Mouse (Mus musculus): ENCODE results near the gene Slc45a2.
A peak's percentile ranks its signal among the peaks of the same experiment; 100 is the strongest.

The Slc45a2 gene

DNA sequence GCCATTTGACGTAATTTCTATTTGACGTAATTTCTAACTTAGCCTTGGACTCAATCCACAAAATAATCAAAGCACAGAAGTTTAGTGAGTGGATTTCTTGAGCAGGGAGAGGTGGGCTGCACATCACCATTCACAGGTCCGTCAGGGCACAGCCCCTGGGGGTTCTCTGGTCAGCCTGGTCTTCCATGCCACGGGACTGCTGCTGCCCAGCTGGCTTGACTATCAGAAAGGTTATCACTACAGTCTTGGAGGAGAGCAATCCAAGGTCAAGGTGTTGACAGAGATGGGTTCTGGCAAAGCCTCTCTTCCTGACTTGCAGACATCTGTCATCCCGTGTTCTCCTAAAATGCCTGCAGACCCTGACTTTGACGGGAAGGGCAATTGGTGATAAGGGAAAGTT, 4.1 kb downstream of the Slc45a2 start:
- DNase-seq (ENCODE audit: low read depth, low spot score) = no peak

- peak; percentile 52 for DNase-seq (ENCODE audit: low read depth, low spot score)
Observed at GRCm38 (mm10) chr15:11008756-11009155, 8.2 kb downstream of the Slc45a2 start.

DNA sequence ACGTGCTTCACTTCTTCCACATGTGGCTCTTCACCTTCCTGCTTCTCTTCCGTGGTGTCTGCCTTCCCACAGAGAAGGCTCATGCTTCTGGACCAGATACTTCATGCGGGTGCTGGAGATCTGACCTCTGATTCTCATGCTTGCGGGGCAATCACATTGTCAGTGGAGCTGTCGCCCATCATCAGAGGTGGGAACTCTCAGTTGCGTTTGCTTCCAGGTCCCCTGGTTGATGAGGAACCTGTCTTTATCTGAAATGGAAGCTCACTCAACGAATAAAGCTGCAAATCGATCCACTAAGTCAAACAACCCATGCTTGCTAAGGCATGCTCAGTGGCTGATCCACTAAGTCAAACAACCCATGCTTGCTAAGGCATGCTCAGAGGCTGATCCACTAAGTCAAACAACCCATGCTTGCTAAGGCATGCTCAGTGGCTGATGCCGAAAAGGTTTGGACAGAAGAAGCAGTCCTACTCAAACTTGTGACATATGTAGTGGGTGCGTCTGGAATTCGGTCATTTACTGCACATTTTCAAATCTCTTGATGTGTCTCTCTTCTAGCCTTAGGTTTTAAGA, 10.5 kb downstream of the Slc45a2 start:
- no peak for DNase-seq (ENCODE audit: low read depth, low spot score)

DNA sequence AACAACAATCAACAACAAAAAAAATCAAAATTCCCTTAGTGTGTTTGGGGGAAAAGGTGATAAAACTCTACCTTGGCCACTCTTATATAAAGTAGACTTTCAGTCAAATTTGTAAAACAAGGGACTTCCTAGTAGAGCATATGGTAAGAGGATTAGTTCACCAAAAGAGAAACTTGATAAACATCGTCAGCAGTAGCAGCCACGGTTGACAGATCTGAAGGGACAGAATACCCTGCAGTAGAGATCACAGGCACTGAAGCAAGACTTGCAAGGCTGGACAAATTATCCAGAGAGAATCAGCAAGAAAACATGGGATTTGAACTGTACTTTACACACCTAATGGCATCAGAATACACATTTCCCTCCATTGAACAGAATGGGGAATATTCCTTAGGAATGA, 14.4 kb downstream of the Slc45a2 start:
- no peak for DNase-seq (ENCODE audit: low read depth, low spot score)

- DNase-seq (ENCODE audit: low read depth, low spot score) = no peak
Observed at GRCm38 (mm10) chr15:11026801-11027561, 26.5 kb downstream of the Slc45a2 start.

DNA sequence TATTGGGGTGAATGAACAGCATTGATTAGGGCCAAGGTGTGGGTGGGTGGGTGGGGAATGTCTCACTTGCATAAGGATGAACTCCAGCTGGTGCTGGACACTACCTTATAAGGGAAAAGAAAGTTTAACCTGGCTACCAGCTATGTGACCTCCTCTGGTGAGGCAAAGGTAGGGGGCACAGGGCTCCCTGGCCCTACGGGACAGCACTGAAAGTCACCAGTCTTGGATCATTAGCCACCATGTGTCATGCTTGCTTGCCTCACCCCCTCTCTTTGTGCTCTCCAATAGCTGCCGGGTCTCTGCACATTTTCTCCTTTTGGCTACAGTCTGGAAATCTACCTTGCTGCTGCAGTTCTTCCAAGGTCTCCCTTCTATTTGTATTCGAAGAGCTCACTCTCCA, 29.7 kb downstream of the Slc45a2 start:
- no peak for DNase-seq (ENCODE audit: low read depth, low spot score)

GRCm38 (mm10) chr15:11035947-11036474, 35.5 kb downstream of the Slc45a2 start:
- peak; percentile 32 for DNase-seq (ENCODE audit: low read depth, low spot score)

GRCm38 (mm10) chr15:11036535-11037375, 36.2 kb downstream of the Slc45a2 start:
- peak; percentile 25 for DNase-seq (ENCODE audit: low read depth, low spot score)

DNA sequence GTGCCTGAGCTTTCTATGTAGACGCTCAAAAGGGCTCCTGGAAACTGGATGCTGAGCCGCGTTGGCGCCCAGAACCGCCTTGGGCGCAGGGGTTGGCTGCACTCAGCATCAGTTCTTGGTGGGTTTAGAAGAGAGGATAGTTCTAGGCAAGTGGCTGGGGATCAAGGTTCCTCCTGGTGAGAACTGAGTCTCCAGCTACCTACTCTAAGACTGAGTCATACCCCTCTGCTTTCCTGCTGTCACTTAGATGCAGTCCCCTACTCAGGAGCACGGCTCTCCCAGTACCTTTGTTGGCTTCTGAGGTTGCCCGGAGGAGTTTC, 36.8 kb downstream of the Slc45a2 start:
- no peak for DNase-seq (ENCODE audit: low read depth, low spot score)

- DNase-seq (ENCODE audit: low read depth, low spot score) = peak; percentile 59
Observed at GRCm38 (mm10) chr15:11037711-11038110, 37.2 kb downstream of the Slc45a2 start, which contains the start of gene Rxfp3. Rxfp3 (minus strand) TSS chr15:11037991.

DNA sequence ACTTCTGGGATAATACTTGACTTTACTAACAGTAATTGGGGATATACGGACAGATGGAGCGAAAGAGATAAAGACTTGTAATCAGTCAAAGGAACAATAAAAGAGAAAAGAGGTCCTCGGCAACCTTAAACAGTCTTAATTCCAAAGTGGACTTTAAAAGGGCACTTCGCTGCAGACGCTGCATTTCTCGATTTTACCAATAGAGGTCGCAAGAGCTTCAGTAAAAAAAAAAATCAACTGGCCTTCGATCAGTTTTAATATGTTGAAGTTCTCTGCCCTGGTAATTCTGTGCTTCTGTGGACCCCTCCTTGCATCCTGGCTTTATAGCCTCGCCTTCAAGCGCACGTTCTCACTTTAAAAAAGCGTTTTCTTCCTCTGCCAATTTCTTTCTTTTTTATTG, 38.0 kb downstream of the Slc45a2 start:
- peak; percentile 38 for DNase-seq (ENCODE audit: low read depth, low spot score)

- DNase-seq (ENCODE audit: low read depth, low spot score) = no peak
Observed at GRCm38 (mm10) chr15:11040067-11040466, 39.5 kb downstream of the Slc45a2 start.

- no peak for DNase-seq (ENCODE audit: low read depth, low spot score)
Observed at GRCm38 (mm10) chr15:11041229-11041628, 40.7 kb downstream of the Slc45a2 start.

GRCm38 (mm10) chr15:11042828-11043227, 42.3 kb downstream of the Slc45a2 start:
- no peak for DNase-seq (ENCODE audit: low read depth, low spot score)

GRCm38 (mm10) chr15:11053678-11054439, 53.3 kb downstream of the Slc45a2 start:
- DNase-seq (ENCODE audit: low read depth, low spot score) = no peak

GRCm38 (mm10) chr15:11054440-11055080, 54.0 kb downstream of the Slc45a2 start:
- DNase-seq (ENCODE audit: low read depth, low spot score) = no peak

- no peak for DNase-seq (ENCODE audit: low read depth, low spot score)
Observed at GRCm38 (mm10) chr15:11062903-11063302, 62.4 kb downstream of the Slc45a2 start.

DNA sequence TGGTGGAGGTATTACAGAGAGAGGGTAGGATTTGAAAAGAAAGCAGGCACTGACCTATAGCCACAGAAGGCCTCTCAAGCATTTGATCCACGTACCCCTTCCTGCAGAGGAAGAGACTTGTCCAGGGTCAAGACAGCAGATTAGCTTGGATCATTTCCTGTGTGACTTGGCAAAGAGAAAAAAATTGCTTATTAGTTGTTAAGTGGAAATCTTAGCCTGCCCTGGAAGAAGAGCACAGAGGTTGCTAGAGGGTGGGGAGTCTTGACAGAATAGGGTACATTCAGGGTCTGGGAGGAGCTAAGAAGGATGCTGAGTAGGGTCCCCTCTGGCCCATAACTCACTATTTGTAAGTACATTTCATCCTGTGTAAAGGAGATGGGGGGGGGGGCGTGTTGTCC, 63.6 kb downstream of the Slc45a2 start:
- DNase-seq (ENCODE audit: low read depth, low spot score) = no peak

- peak; percentile 15 for DNase-seq (ENCODE audit: low read depth, low spot score)
Observed at GRCm38 (mm10) chr15:11064558-11065411, 64.3 kb downstream of the Slc45a2 start, which contains the start of gene Adamts12. Adamts12 (plus strand) TSS chr15:11064790.

Data from R1 (cell line).